Mouse (Mus musculus) CH12.LX (cell line): Measurements from ENCODE around the gene Lrrc20. TPM values are rescaled to one million over a fixed set of nuclear protein-coding genes. Genes with fewer than 3 reads are reported as not detected.

Source experiments
- DNase-seq: peaks from one replicate; pipeline ENCODE4 v3.0.0-alpha.2; 2013; ENCODE audit errors: extremely low read depth
- H3K27ac ChIP-seq: 2 replicates; pipeline ENCODE4 v1.5.1; 2012; ENCODE audit warnings: low read depth, mild to moderate bottlenecking, control low read depth, moderate library complexity; ENCODE audit not compliant: insufficient read depth
- H3K27me3 ChIP-seq: replicated peaks from 2 replicates; pipeline ENCODE3; 2012; ENCODE audit warnings: inconsistent platforms
- H3K36me3 ChIP-seq, 2 experiments: replicated peaks in 1 of 2; 2 replicates each; pipeline versions ENCODE3 to v1.6.1; 2012; ENCODE audit warnings: inconsistent platforms in 1 of 2, low read length in 1 of 2, mild to moderate bottlenecking in 1 of 2, mixed read lengths in 1 of 2, moderate library complexity in 1 of 2; ENCODE audit not compliant: control insufficient read depth in 1 of 2, insufficient read depth in 1 of 2
- H3K4me1 ChIP-seq, 2 experiments: 2 replicates each; pipeline ENCODE4 v1.6.1; 2012; ENCODE audit warnings: inconsistent platforms in 1 of 2, moderate library complexity in 1 of 2; ENCODE audit not compliant: insufficient read depth in 2 of 2, control insufficient read depth in 1 of 2
- H3K4me2 ChIP-seq: 2 replicates; pipeline ENCODE4 v1.6.1; 2012; ENCODE audit warnings: low read depth, mild to moderate bottlenecking, control low read depth; ENCODE audit not compliant: poor library complexity, insufficient read depth, severe bottlenecking
- H3K4me3 ChIP-seq, 3 experiments: fragments of 150-350 bp in 1 of 3; sonication (generic) in 1 of 3; replicated peaks in 1 of 3; 2 replicates each; pipeline versions ENCODE3 to v1.5.1; 2011 to 2012; ENCODE audit warnings: low read depth in 2 of 3, low read length in 2 of 3, mild to moderate bottlenecking in 2 of 3, moderate library complexity in 2 of 3, control low read depth in 1 of 3, improper control_type of control experiment in 1 of 3, inconsistent platforms in 1 of 3, mixed read lengths in 1 of 3; ENCODE audit not compliant: poor library complexity in 1 of 3
- H3K79me2 ChIP-seq: replicated peaks from 2 replicates; pipeline ENCODE4 v1.6.1; 2012; ENCODE audit warnings: mild to moderate bottlenecking, moderate library complexity; ENCODE audit not compliant: control insufficient read depth, poor library complexity, insufficient read depth, severe bottlenecking; ENCODE audit errors: extremely low read depth
- H3K9ac ChIP-seq: 2 replicates; pipeline ENCODE4 v1.6.1; 2012; ENCODE audit warnings: low read depth, mild to moderate bottlenecking, control low read depth, moderate library complexity; ENCODE audit not compliant: insufficient read depth
- H3K9me3 ChIP-seq: replicated peaks from 2 replicates; pipeline ENCODE3; 2012; ENCODE audit warnings: low read length, inconsistent platforms, mixed read lengths
- BHLHE40 ChIP-seq: IDR thresholded peaks from 2 replicates; pipeline ENCODE4 v1.6.1; 2011; ENCODE audit warnings: mild to moderate bottlenecking, low read depth, low read length, improper control_type of control experiment
- CTCF ChIP-seq, 2 experiments: IDR thresholded peaks in 1 of 2; conservative IDR thresholded peaks in 1 of 2; 2 replicates each; pipeline ENCODE4 v1.5.1; 2011 to 2012; ENCODE audit warnings: low read depth in 2 of 2, low read length in 2 of 2, improper control_type of control experiment in 1 of 2, inconsistent platforms in 1 of 2, mild to moderate bottlenecking in 1 of 2, moderate library complexity in 1 of 2
- ELF1 ChIP-seq: IDR thresholded peaks from 2 replicates; pipeline ENCODE4 v1.6.1; 2014; ENCODE audit warnings: low read depth, mild to moderate bottlenecking, inconsistent platforms, low read length, improper control_type of control experiment
- EP300 ChIP-seq: IDR thresholded peaks from 2 replicates; pipeline ENCODE4 v1.6.1; 2011; ENCODE audit warnings: low read length, improper control_type of control experiment
- HCFC1 ChIP-seq: IDR thresholded peaks from 2 replicates; pipeline ENCODE4 v1.6.1; 2012; ENCODE audit warnings: low read depth, mild to moderate bottlenecking, inconsistent platforms, low read length, improper control_type of control experiment
- IRF4 ChIP-seq: IDR thresholded peaks from 2 replicates; pipeline ENCODE4 v1.6.1; 2014; ENCODE audit warnings: low read depth, mild to moderate bottlenecking, inconsistent platforms, low read length, improper control_type of control experiment
- MAFK ChIP-seq: IDR thresholded peaks from 2 replicates; pipeline ENCODE4 v1.6.1; 2011; ENCODE audit warnings: low read length, improper control_type of control experiment; ENCODE audit not compliant: insufficient replicate concordance
- MEF2A ChIP-seq: IDR thresholded peaks from 2 replicates; pipeline ENCODE4 v1.6.1; 2014; ENCODE audit warnings: low read depth, mild to moderate bottlenecking, inconsistent platforms, low read length, improper control_type of control experiment, borderline replicate concordance
- MXI1 ChIP-seq: IDR thresholded peaks from 2 replicates; pipeline ENCODE4 v1.6.1; 2011; ENCODE audit warnings: mild to moderate bottlenecking, low read depth, low read length, improper control_type of control experiment
- MYC ChIP-seq: IDR thresholded peaks from 2 replicates; pipeline ENCODE4 v1.6.1; 2011; ENCODE audit warnings: low read depth, mild to moderate bottlenecking, improper control_type of control experiment, low read length
- NRF1 ChIP-seq: IDR thresholded peaks from 2 replicates; pipeline ENCODE4 v1.6.1; 2014; ENCODE audit warnings: low read depth, mild to moderate bottlenecking, inconsistent platforms, low read length, improper control_type of control experiment, moderate library complexity
- POLR2AphosphoS2 ChIP-seq: IDR thresholded peaks from 2 replicates; pipeline ENCODE4 v1.6.1; 2011; ENCODE audit warnings: low read depth, low read length, improper control_type of control experiment
- RAD21 ChIP-seq: IDR thresholded peaks from 2 replicates; pipeline ENCODE4 v1.6.1; 2011; ENCODE audit warnings: low read depth, mild to moderate bottlenecking, low read length, improper control_type of control experiment, moderate library complexity
- SMC3 ChIP-seq: IDR thresholded peaks from 2 replicates; pipeline ENCODE4 v1.6.1; 2011; ENCODE audit warnings: low read depth, low read length, improper control_type of control experiment
- TBP ChIP-seq: conservative IDR thresholded peaks from 2 replicates; pipeline ENCODE4 v1.6.1; 2011; ENCODE audit warnings: low read depth, low read length, improper control_type of control experiment
- TCF12 ChIP-seq: IDR thresholded peaks from 2 replicates; pipeline ENCODE4 v1.6.1; 2014; ENCODE audit warnings: low read depth, mild to moderate bottlenecking, inconsistent platforms, low read length, improper control_type of control experiment
- USF2 ChIP-seq: conservative IDR thresholded peaks from 2 replicates; pipeline ENCODE4 v1.6.1; 2011; ENCODE audit warnings: low read depth, low read length, improper control_type of control experiment
- ZKSCAN1 ChIP-seq: IDR thresholded peaks from 2 replicates; pipeline ENCODE4 v1.6.1; 2012; ENCODE audit warnings: low read depth, inconsistent platforms, low read length, improper control_type of control experiment, borderline replicate concordance
- ZNF384 ChIP-seq: IDR thresholded peaks from 2 replicates; pipeline ENCODE4 v1.6.1; 2012; ENCODE audit warnings: low read depth, low read length, improper control_type of control experiment, inconsistent platforms
- dilution Hi-C: fragments of 300-500 bp; cut with MboI; formaldehyde crosslinking; loops from 2 replicates; pipeline ENCODE4 v1.14.3; 2020; ENCODE audit warnings: low sequenced_read_pairs; ENCODE audit not compliant: extremely low pct_unique_long_range_greater_than_20kb, extremely low pct_ligation_motif_present
- in situ Hi-C: fragments of 300-500 bp; cut with MboI; formaldehyde crosslinking; loops from 3 replicates; pipeline ENCODE4 v1.14.3; 2019; ENCODE audit warnings: low sequenced_read_pairs, low pct_ligation_motif_present, low pct_unique_long_range_greater_than_20kb, mixed read lengths
- polyA plus RNA-seq: library from polyadenylated mRNA; unstranded; fragments of >175 nt; gene quantifications from 2 replicates; pipeline ENCODE4 v1.2.1, GENCODE M21; 2012; ENCODE audit warnings: low read depth; ENCODE audit not compliant: insufficient read length
- total RNA-seq, 2 experiments: library from RNA; depleted of rRNA; stranded (reverse); fragments of 300-350 nt in 1 of 2; fragments of >200 nt in 1 of 2; gene quantifications; 2 replicates each; pipeline ENCODE4 v1.2.3; 2012 to 2014

Lrrc20 gene
- total and polyA plus RNA-seq, 3 experiments, result 8.0 to 13.7 (median 9.9) TPM

GRCm38 (mm10) chr10:61564408-61564807, 88.8 kb downstream of the Lrrc20 start:
- no peak overlapping the region for H3K27ac ChIP-seq

GRCm38 (mm10) chr10:61570181-61570580, 94.6 kb downstream of the Lrrc20 start:
- no peak overlapping the region for H3K4me3 ChIP-seq
- H3K27me3 ChIP-seq, result no peaks in the 10 kb centered on the region
- peaks cover 0 to 22% of the 10 kb centered on the region in 2 experiments for H3K36me3 ChIP-seq
- no peak overlapping the region for H3K27ac ChIP-seq
- no peaks in the 10 kb centered on the region for H3K9me3 ChIP-seq
- H3K4me1 ChIP-seq, result peaks cover 0 to 3% of the 10 kb centered on the region in 2 experiments; a peak in 1 of 4 replicates
- TF ChIP-seq BHLHE40 (no peak), ZKSCAN1 (no peak), ZNF384 (no peak), RAD21 (no peak), MAFK (no peak), IRF4 (no peak), TCF12 (no peak)
- H3K4me2 ChIP-seq, result no peak overlapping the region
- DNase-seq, result no peak
- no peak overlapping the region for H3K9ac ChIP-seq
- in situ Hi-C loops, result no loop called here
- H3K79me2 ChIP-seq, result no peaks in the 10 kb centered on the region
- dilution Hi-C loops, result no loop called here

More at GRCm38 (mm10) chr10:61564408-61564807, 88.8 kb downstream of the Lrrc20 start:
- no peak overlapping the region for H3K9ac ChIP-seq
- no peaks in the 10 kb centered on the region for H3K4me1 ChIP-seq
- no peak overlapping the region for H3K4me2 ChIP-seq
- no peaks in the 10 kb centered on the region for H3K27me3 ChIP-seq
- peaks cover 2% of the 10 kb centered on the region for H3K9me3 ChIP-seq
- no peak overlapping the region for H3K4me3 ChIP-seq
- dilution Hi-C loops (no loop called here), in situ Hi-C loops (no loop called here)
- TF ChIP-seq HCFC1, result no peak
- no peak for TF ChIP-seq SMC3
- TF ChIP-seq NRF1, result no peak
- no peak for TF ChIP-seq ZKSCAN1
- TF ChIP-seq TBP, result no peak
- TF ChIP-seq USF2, result no peak
- no peak for TF ChIP-seq MXI1
- TF ChIP-seq TCF12, result no peak
- no peak for TF ChIP-seq CTCF (conservative IDR thresholded peaks at IDR 0.05 in 1 of 2, IDR thresholded peaks at IDR 0.05 in 1 of 2; ENCODE audit: low read depth in 2 of 2, low read length in 2 of 2)
- no peak for TF ChIP-seq EP300
- no peak for TF ChIP-seq MYC
- no peak for TF ChIP-seq MEF2A
- no peak for TF ChIP-seq ELF1
- TF ChIP-seq POLR2AphosphoS2, result no peak
- peaks cover 0 to 36% of the 10 kb centered on the region in 2 experiments for H3K36me3 ChIP-seq
- DNase-seq, result no peak
- H3K79me2 ChIP-seq, result no peaks in the 10 kb centered on the region
